Mouse (Mus musculus): ENCODE data around the gene Ano1.

Gene Ano1

GRCm38 (mm10) chr7:144583619-144584018, 168.2 kb downstream of the Ano1 start:
- peak; percentile 26 for DNase-seq (ENCODE audit: low read depth, low spot score)

GRCm38 (mm10) chr7:144582284-144582980, 169.3 kb downstream of the Ano1 start, which contains the start of gene Fadd:
Fadd (minus strand) TSS chr7:144582463.
- DNase-seq (ENCODE audit: low read depth, low spot score), result peak; percentile 64

DNA sequence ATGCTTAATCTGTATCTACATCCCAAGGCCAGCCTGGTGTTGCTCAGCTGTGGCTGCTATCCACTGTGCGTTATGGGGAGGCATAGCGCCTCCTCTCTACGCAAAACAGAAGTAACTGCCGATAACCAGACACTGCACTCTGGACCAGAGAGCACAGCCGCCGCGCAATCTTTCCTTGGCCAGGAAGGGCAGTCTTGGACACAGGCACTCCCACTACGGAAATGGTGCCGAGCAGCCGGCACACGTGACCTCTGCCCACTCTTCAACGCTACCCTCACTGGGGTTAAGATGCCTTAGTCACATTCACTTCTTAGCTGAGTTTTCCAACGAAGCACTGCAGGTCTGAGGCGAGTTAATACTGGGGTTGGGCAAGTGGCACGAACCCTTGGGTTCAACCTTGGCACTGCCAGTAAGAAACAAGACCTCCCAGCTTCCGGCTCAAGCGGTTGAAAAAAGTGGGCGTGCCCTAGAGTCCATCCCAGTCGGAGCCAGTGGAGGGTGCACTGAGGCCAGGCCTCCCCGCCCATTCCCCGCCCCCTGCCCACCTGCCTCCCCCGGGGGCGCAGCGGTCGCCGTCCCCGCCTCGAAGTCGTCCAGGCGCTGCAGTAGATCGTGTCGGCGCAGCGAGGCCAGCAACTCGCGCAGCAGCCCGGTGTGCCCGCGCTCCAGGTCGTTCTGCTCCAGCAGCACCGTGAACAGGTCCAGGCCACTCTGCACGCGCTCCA, 170.1 kb downstream of the Ano1 start:
- DNase-seq (ENCODE audit: low read depth, low spot score), result peak; percentile 53

DNA sequence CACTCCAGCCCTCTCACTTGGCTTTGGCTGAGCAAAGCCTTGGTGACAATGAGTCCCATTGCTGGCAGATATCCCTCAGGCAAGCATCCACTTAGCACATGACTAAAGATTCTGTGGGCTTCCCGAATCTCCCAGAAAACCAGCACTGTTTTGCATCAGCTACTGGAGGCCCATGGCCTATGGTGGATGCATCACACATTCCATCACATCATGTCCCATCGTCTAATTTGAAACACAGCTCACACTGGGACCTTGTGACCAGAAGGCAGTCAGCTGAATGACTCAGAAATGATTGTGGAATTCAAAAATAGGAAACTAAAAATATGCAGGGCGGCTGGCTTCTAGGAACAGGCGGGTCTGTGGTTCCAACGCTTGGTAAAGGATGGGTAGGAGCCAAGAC, 173.9 kb downstream of the Ano1 start:
- DNase-seq (ENCODE audit: low read depth, low spot score), result no peak

GRCm38 (mm10) chr7:144572234-144572633, 179.5 kb downstream of the Ano1 start:
- DNase-seq (ENCODE audit: low read depth, low spot score), result no peak

DNA sequence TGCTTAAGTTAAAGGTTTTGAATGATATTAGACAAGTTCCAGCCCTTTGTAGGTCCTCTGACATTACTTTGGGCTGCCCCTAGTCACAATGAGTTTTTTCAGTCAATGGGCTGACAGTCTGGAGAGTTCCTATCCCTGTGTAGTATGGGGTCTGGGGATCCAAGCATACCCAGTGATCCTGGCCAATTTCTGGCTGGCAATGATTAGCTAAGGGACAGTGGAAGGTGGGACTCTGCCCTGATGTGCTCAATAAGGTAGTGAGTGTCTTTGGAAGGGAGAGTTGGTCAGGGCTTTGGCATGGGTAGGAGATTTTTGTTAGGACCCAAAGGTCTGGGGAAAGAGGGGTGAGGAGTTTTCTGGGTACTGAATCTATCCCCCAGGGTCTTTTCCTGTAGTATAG, 180.2 kb downstream of the Ano1 start:
- DNase-seq (ENCODE audit: low read depth, low spot score), result no peak

- no peak for DNase-seq (ENCODE audit: low read depth, low spot score)
These were observed 182.3 kb downstream of the Ano1 start for GRCm38 (mm10) chr7:144569428-144569827.

- DNase-seq (ENCODE audit: low read depth, low spot score), result no peak
These were observed 183.7 kb downstream of the Ano1 start for GRCm38 (mm10) chr7:144568091-144568490.

- DNase-seq (ENCODE audit: low read depth, low spot score), result no peak
These were observed 184.7 kb downstream of the Ano1 start for GRCm38 (mm10) chr7:144566921-144567682.

GRCm38 (mm10) chr7:144563456-144564155, 188.2 kb downstream of the Ano1 start:
- DNase-seq (ENCODE audit: low read depth, low spot score), result no peak

DNA sequence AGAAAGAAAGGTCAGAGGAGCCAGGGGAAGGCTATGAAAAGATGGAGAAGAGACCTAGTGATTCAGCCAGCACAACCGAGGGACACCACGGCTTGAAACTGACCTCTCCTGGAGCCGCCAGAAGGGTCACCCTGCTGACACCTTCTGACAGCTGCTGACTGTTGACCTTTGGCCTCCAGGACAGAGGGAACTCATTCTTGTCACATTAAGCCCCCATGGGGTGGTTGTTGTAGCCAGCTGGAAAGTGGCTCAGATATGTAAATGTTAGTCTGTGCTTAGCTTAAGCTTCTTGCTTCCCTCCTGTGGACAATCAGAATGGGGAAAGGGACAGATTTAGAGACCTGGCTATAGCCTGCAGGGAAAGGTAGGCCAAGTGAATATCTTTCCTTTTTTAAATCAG, 189.8 kb downstream of the Ano1 start:
- DNase-seq (ENCODE audit: low read depth, low spot score), result no peak

DNA sequence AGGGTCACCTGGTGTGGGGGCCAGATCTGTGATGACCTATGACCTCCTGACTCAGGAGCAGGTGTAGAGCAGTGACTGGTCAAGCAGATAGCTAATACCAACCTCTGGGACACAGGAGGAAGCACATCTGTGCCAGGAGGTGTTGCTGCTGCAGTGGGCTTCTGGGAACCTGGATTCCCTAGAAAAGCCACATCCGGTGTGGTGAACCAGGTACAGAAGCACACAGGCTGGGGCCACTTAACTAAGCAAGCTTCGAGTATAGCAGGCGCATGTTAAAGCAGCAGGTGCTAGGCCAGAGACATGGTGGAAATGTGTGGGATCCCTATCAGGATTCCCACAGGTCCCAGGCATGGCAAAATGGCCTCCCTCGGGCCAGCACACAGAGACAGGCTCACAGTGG, 191.2 kb downstream of the Ano1 start:
- DNase-seq (ENCODE audit: low read depth, low spot score), result no peak

GRCm38 (mm10) chr7:144558552-144558951, 193.2 kb downstream of the Ano1 start:
- no peak for DNase-seq (ENCODE audit: low read depth, low spot score)

GRCm38 (mm10) chr7:144554123-144554472, 197.7 kb downstream of the Ano1 start:
- DNase-seq (ENCODE audit: low read depth, low spot score), result no peak

DNA sequence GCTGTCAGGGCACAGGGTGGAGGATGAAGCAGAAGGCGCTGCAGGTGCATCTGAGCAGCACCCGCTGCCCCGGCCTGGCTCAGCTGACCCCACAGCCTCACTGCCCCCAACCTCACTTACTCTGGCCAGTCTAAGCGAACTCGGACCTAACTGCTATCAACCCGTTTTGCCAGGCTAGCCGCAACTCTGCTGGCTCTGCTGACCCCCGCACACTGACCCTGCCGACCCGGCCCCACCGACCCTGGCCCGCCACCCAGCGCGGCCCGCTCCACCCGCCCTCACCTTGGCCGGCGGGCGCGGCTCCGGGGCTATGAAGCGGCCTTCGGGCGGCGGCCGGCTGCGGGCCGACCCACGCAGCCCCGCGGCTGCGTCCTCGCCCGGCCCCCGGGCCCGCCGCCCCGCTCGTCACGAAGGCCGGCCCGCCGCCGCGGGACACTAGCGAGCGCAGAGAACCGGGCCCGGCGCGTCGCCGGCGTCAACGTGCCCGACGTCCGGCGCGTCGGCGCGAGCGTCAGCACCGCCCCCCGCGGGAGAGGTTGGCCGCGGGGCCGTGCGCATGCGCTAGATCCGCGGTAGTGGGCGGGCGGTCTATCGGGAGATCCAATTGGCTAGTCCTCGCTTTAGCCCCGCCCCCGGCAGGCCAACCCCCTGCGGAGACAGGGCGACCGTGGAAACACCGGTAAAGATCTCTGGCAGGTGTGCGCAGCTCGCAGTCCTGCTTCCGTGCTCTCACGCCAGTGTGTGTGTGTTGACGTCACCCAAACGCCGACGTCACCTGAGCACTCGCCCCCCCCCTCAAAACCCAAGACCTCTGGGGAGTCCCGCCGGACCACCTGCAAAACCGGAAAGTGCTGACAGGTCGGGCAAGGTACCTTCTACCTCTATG, 198.3 kb downstream of the Ano1 start, which contains the start of gene Ppfia1:
Gene Ppfia1, minus strand, starts transcription at position 493 of the 886 bp plus-strand sequence.
- DNase-seq (ENCODE audit: low read depth, low spot score), result peak; percentile 94

DNA sequence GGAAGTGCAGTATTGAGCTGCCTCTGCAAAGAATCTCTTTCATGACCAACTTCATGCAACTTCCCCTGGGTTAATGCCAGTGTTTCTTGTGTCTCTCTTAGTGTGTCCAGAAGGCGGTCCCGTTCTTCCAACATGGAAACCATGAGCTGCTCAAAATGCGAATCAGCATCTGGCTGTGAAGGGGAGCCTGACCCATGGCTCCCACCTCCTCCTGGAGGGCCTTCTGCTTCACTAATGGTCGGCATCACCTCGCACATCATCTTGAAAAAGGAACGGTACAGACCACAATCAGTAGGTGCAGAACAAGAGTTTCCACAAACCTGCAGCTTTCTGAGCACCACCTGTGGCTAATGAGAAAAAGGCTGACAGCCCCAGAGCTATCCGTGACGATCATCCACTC, 199.5 kb downstream of the Ano1 start:
- no peak for DNase-seq (ENCODE audit: low read depth, low spot score)

GRCm38 (mm10) chr7:144550811-144551210, 201.0 kb downstream of the Ano1 start:
- DNase-seq (ENCODE audit: low read depth, low spot score), result no peak

- DNase-seq (ENCODE audit: low read depth, low spot score), result no peak
These were observed 201.7 kb downstream of the Ano1 start for GRCm38 (mm10) chr7:144549904-144550566.

DNA sequence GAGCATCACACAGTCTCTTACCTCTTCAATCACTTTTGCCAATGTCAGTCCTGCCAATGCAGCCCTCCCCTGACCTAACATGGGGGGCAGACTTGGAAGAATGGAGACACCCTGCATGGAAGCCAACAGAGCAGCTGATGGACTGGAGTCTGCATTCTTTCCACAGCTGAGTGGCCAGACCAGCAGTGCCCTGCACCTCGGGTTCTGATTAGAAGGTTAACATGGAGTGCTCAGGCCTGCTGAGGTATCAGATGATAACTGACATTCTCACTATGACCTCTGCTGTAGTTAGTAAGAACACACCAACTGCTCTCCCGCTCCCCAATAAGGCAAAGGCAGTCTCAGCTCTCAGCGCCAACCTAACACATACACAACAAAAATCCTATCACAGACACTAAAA, 206.5 kb downstream of the Ano1 start:
- DNase-seq (ENCODE audit: low read depth, low spot score), result no peak

DNA sequence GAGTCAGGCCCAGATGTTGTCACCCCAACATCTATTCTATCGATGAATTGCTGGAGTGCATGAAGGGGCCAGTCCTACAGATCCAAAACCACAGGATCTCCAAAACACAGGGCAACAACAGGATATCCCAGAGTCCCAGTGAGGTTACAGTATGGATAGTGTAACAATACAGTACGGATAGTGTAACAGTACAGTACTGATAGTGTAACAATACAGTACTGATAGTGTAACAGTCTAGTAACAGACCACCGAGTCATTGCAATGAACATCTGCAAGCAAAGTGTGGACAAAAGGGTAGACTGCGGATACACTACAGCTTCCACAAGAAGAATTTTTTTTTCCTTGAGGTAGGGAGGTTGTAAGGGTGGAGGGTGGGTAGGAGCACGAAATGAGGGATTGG, 210.4 kb downstream of the Ano1 start:
- DNase-seq (ENCODE audit: low read depth, low spot score), result no peak

Measured in c-Kit-negative CD71-positive TER-119-positive erythroid progenitor cells, embryonic 14.5 days (primary cell).